Mouse (Mus musculus) heart, embryonic 15.5 days (tissue): ENCODE results near the gene Teddm2. TPM values are rescaled to one million over a fixed set of nuclear protein-coding genes. Genes with fewer than 3 reads are reported as not detected.

Experiments used
- ATAC-seq: fragments of 200-750 bp; cut with Nextera tagmentation; replicated peaks from 2 replicates; pipeline ENCODE4 v1.8.0; 2017; ENCODE audit warnings: low read depth, moderate TSS enrichment; ENCODE audit not compliant: insufficient number of reproducible peaks, insufficient read depth, low FRiP score
- H3K27ac ChIP-seq: fragments of 300-500 bp; sonication (generic); 2 replicates; pipeline ENCODE4 v1.5.1; 2015; ENCODE audit warnings: mild to moderate bottlenecking, inconsistent platforms
- H3K27me3 ChIP-seq: fragments of 300-500 bp; sonication (generic); 2 replicates; pipeline ENCODE4 v1.6.1; 2015; ENCODE audit warnings: inconsistent platforms
- H3K36me3 ChIP-seq: fragments of 300-500 bp; sonication (generic); 2 replicates; pipeline ENCODE4 v1.6.1; 2015; ENCODE audit warnings: mild to moderate bottlenecking, inconsistent platforms
- H3K4me1 ChIP-seq: fragments of 300-500 bp; sonication (generic); replicated peaks from 2 replicates; pipeline ENCODE4 v1.6.1; 2015; ENCODE audit warnings: inconsistent platforms
- H3K4me2 ChIP-seq: fragments of 300-500 bp; sonication (generic); 2 replicates; pipeline ENCODE4 v1.6.1; 2015; ENCODE audit warnings: inconsistent platforms, mild to moderate bottlenecking, moderate library complexity
- H3K4me3 ChIP-seq: fragments of 300-500 bp; sonication (generic); 2 replicates; pipeline ENCODE4 v1.5.1; 2015; ENCODE audit warnings: mild to moderate bottlenecking, inconsistent platforms
- H3K9ac ChIP-seq: fragments of 300-500 bp; sonication (generic); 2 replicates; pipeline ENCODE4 v1.6.1; 2015; ENCODE audit warnings: mild to moderate bottlenecking, inconsistent platforms
- H3K9me3 ChIP-seq: fragments of 300-500 bp; sonication (generic); replicated peaks from 2 replicates; pipeline ENCODE4 v1.6.1; 2016; ENCODE audit warnings: inconsistent platforms
- WGBS: fragments of 180-500 bp; shearing (Covaris S2); methylation state at CpG from one replicate; pipeline ENCODE4 v1.1.7; 2015; ENCODE audit warnings: mixed read lengths; 5-methylcytosine and 5-hydroxymethylcytosine counted together
- microRNA-seq: library from miRNA; unstranded; fragments of <30 nt; microRNA quantifications from one replicate; pipeline ENCODE4, GENCODE M21; 2016
- polyA plus RNA-seq: library from polyadenylated mRNA; unstranded; fragments of >200 nt; fragmentation: Nextera tagmentation; extraction: Ambion mirVana; gene quantifications from 2 replicates; pipeline ENCODE4 v1.2.1, GENCODE M21; 2015

The Teddm2 gene
- polyA plus RNA-seq, 1 experiment from 2014 or later: 0.19 TPM

- H3K27ac ChIP-seq: no peak overlapping the region
- no peaks in the 10 kb centered on the region for H3K9me3 ChIP-seq
- H3K4me1 ChIP-seq: 0 out of 2 replicates have a peak, but pooled peaks cover 2% of the 10 kb centered on the region
- no peaks in the 10 kb centered on the region for H3K36me3 ChIP-seq
- WGBS: 9% methylated on average over 2 of the region's 2 CpGs
- peak; percentile 58; the same call in 1 of the 2 replicates for ATAC-seq
- H3K9ac ChIP-seq: no peak overlapping the region
- H3K4me3 ChIP-seq: no peak overlapping the region
- no peaks in the 10 kb centered on the region for H3K27me3 ChIP-seq
- no peak overlapping the region for H3K4me2 ChIP-seq
Measured at GRCm38 (mm10) chr1:153814278-153814677, 85.8 kb downstream of the Teddm2 start.

- no peaks in the 10 kb centered on the region for H3K9me3 ChIP-seq
- H3K4me3 ChIP-seq: peak overlapping the region; percentile 25
- no peak overlapping the region for H3K27ac ChIP-seq
- no peaks in the 10 kb centered on the region for H3K4me1 ChIP-seq
- H3K9ac ChIP-seq: no peak overlapping the region
- H3K4me2 ChIP-seq: peak overlapping the region; percentile 51
- 38% methylated on average over 13 of the region's 13 CpGs for WGBS
- ATAC-seq: no peak
- H3K27me3 ChIP-seq: no peaks in the 10 kb centered on the region
- H3K36me3 ChIP-seq: no peaks in the 10 kb centered on the region
Measured at GRCm38 (mm10) chr1:153807390-153807993, 92.5 kb downstream of the Teddm2 start.

- Histone ChIP-seq H3K9me3 (no peaks in the 10 kb centered on the region), H3K36me3 (no peaks in the 10 kb centered on the region), H3K9ac (no peak overlapping the region), H3K4me3 (no peak overlapping the region), H3K4me2 (no peak overlapping the region), H3K27ac (no peak overlapping the region), H3K4me1 (no peaks in the 10 kb centered on the region), H3K27me3 (no peaks in the 10 kb centered on the region)
- WGBS: 72% methylated on average over 8 of the region's 8 CpGs
- ATAC-seq: no peak
Measured at GRCm38 (mm10) chr1:153803530-153803929, 96.5 kb downstream of the Teddm2 start.

- Histone ChIP-seq H3K27me3 (no peaks in the 10 kb centered on the region), H3K4me2 (no peak overlapping the region), H3K27ac (no peak overlapping the region), H3K4me3 (no peak overlapping the region), H3K9ac (no peak overlapping the region), H3K4me1 (no peaks in the 10 kb centered on the region), H3K36me3 (no peaks in the 10 kb centered on the region), H3K9me3 (no peaks in the 10 kb centered on the region)
- no peak for ATAC-seq
- WGBS: 77% methylated on average over 7 of the region's 7 CpGs
Measured at GRCm38 (mm10) chr1:153802691-153803090, 97.3 kb downstream of the Teddm2 start.

Small RNA genes lying within 50 kb of the gene (microRNA-seq; reads per million reads assigned to microRNA genes)
- 13.9 reads per million, percentile 29 among the genes with 10 or more reads in this experiment for gene Mir8114

Other genes starting within 250 kb of the Teddm2 start
- gene Rgs8, start 247.2 kb downstream of the Teddm2 start, polyA plus RNA-seq: 0.19 and 0.24 TPM in 2 replicates
- 5.9 and 6.4 TPM in 2 replicates for gene Rgs16, start 159.9 kb downstream of the Teddm2 start, polyA plus RNA-seq
- 23.4 and 24.3 TPM in 2 replicates for gene Rnasel, start 150.8 kb downstream of the Teddm2 start, polyA plus RNA-seq
- gene Rgsl1, start 56.1 kb downstream of the Teddm2 start, polyA plus RNA-seq: not detected in 2 replicates
- 0.10 TPM in 2 replicates for gene Teddm1b, start 25.9 kb downstream of the Teddm2 start, polyA plus RNA-seq
- not detected in 2 replicates for gene Teddm1a, start 8.5 kb downstream of the Teddm2 start, polyA plus RNA-seq
- gene Glul, start 284 bp downstream of the Teddm2 start, polyA plus RNA-seq: 56.4 and 68.3 TPM in 2 replicates